Mouse (Mus musculus) 3134 (cell line): Measurements from ENCODE around the gene Foxn3.

ENCODE experiments used
- DNase-seq: peaks from one replicate; pipeline ENCODE4 v3.0.0-alpha.2; 2011; ENCODE audit warnings: low spot score; ENCODE audit not compliant: insufficient read length; ENCODE audit errors: extremely low read depth

Foxn3 gene

DNA sequence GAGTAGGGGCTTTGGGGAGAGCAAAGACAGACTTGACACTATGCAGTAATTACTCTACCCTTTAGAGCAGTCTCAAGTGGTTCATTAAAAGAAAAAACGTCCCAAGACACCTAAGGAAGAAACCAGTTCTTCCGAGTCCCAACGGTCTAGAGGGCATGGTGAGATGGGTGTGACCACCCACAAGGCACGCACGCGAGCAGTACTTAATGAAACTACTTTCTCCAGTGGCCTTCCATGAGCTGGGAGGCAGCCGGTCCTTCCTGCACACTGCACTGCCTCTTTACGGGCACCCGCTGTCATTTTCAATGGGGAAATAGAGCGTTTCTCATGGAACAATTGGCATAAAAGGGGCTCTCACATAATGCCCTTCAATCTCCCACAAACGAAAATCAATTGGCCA is 294.4 kb downstream of the Foxn3 start:
- no peak for DNase-seq

DNA sequence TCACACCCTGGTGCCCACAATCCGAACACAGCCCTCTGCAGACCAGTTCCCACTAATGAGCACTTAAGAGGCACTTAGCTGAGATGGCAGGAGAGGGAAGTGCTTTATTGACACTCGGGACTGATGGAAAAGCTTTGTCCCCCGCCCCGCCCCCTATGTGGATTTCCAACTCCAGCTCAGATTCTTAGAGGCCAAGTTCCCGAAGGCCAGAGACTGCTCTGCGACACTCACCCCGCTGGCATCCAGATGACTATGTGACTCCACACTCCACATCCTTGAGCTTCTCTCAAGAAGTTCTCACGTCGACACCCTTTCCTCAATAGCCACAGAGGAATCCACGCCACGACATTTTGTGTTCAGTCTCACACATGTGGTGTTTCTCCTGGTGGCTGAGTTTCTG is 295.6 kb downstream of the Foxn3 start:
- no peak for DNase-seq

DNA sequence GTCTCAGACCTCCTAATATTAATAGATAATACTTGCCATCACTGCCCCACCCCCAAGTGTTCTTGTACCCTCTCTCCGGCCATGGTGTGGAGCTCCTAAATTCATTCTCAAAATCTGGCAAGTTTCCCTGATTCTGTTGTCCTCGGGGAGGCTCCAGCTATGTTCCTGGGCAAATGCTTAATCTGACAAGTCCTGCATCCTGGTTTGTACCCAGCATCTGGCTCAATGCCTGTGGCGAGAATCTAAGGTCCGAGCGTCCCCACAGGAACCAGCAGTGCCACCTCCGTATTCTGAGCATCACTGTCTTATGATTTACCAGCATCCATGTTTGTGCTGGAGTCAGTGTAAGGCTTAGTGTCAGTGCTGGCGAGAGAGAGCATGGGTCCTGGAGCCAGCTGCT is 296.9 kb downstream of the Foxn3 start:
- DNase-seq, result no peak

DNA sequence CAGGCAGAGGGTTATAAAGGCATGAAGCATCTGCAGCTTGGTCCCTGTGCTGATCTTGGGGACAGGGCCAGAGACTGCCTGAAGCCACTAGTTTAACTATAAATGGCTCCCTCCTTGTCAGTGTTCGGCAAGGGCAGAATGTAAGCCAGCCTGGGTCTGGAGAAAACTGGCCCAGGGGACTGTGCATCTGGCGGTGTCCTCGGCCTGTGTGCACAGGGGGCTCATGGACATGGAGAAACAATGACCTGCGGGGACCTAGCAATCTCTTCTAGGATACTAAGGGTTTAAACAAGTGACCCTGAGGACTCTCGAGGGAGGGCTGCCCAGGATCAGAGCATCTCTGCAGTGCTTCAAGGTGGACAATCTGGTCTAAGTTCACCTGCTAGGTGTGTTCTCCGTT is 297.6 kb downstream of the Foxn3 start:
- no peak for DNase-seq

DNA sequence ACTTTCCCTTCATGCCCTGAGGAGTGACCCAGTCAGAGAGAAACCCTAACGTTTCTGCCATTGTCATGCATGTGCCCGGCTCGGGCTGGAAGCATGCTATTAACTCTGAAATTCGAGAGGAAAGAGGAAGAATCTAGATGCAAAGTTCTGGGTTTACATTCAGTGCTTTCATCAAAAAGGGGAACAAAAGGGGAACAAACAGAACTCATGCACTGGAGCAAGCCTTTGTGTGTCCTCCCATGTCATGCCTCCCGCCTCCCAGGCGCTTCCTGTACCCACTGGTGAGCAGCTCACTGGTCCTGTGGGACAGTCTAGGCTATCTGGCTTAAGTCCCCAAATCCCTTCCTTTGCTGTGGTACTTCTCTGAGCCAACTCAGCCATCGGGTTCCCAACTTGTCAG is 299.0 kb downstream of the Foxn3 start:
- no peak for DNase-seq

DNA sequence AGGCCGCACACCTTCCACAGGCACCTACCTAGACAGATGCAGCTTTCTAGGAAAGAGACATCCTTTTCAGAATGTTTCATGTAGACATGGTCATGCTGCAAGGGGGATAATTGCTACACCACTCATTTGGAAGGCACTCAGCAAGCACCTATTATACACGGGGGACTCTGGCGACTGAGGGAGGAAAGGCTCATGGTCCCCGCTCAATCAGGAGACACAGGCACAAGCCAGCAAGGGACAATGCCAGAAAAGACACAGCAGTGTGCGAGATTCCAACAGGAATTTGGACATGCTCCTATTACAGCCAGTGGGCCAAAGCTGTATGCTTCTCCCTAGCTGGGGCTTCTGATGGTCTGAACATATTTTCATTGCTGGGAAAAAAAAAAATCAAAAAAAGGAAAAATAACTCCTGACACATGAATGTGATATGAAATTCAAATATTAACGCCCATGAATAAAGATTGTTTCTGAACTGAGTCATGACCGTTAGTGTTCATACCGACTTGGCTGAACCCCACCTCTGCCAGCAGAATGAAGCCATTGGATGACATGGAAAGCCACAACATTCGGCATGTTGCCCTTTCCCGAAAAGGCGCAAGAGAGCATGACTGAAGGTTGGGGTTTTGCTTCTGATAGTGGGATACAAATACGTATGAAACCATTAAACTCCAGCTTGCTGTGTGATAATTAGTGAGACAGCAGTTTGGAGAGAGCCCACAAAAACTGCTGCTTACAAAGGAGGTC is 299.6 kb downstream of the Foxn3 start:
- no peak for DNase-seq

DNA sequence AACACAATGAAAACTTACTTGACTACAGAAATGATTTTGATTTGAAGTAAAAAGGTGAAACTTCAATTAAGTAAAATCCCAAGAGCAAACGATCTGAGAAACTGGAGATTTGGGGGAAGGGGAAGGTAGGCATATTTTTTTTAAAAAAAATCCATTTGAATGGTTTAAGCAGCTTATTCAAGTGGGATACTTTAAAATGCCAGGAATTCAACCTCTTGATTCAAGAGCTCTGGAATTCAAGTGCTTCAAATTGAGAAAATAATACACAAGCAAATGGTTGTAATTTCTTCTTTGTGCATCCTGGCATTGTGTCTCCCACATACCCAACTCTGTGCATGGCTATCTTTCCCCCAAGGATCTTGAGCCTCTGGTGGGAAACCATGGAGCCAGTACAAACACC is 300.5 kb downstream of the Foxn3 start:
- DNase-seq, result no peak

DNA sequence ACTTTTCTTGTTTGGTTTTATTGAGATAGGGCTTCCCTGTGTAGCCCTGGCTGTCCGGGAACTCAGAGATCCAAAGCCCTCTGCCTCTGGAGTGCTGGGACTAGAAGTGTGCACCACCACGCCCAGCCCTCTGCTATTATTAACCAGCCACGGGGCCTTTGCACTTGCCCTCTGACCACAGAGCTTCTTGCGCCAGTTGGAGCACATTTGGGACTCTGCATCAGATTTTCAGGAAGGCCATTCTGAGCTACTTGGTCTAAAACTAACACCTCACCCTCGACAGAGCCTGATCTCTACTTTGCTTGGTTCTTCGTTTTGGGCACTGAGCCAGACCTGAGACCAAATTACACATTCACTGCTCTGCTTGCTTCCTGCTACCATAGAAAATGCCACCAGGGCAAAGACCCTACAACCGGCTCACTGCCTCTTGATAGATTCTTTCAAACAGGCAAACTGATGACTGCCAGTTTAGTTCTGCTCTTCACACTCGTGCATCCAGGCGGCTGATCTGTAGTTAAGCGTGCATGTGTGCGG is 301.2 kb downstream of the Foxn3 start:
- no peak for DNase-seq

DNA sequence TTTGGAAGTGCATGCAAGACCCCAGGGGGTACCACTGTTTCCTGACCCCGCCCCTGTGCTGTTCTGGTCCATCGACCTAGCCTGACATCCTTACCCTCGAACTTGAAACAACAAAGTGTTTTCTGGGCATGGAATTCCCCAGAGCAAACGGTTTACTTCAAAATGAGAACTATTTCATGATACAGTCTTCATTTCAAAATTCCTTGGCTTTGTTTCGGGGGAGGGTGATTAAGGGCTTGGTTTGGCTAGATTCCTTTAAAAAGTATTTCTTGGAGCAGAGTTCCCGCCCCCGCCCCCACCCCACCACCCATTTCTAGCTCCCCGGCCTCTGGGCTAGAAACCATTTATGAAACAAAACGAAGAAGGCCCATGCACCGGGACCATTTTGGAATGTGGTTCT is 303.2 kb downstream of the Foxn3 start:
- no peak for DNase-seq

DNA sequence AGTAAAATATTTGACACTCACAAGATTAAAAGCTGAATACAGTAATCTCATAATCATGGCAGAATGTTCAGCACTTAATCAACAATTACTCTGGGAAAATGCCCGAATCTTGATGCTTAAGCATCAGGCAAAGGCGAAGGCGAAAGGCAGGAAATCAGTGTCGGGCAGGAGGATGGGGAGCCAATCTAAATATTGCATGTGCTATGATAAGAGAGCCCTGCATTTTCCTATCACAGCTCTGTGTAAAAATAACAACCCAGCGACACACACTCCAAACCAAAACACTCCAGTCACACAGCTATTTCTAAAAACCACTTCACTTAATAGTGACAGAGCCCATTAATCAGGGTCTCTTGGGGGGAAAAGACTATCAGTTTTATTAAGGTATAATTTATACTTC is 305.8 kb downstream of the Foxn3 start:
- no peak for DNase-seq

DNA sequence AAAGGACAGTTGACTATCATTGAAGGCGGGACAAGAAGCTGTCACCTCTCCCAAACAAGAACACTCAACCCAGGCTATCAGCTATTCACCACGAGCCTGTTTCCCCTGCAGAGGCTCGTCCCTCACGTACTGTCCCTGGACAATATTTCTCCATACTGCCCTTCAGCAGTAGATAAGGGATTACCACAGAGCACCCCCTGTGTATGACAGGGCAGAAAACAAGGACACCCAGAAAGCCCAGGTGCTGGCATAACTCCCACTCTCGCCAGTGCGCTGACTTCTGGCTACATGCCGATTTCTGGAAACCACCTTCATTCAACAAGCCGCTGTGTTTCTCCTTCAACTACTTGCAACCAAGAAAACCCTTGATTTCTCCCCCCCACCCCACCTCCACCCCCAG is 306.4 kb downstream of the Foxn3 start:
- DNase-seq, result no peak

DNA sequence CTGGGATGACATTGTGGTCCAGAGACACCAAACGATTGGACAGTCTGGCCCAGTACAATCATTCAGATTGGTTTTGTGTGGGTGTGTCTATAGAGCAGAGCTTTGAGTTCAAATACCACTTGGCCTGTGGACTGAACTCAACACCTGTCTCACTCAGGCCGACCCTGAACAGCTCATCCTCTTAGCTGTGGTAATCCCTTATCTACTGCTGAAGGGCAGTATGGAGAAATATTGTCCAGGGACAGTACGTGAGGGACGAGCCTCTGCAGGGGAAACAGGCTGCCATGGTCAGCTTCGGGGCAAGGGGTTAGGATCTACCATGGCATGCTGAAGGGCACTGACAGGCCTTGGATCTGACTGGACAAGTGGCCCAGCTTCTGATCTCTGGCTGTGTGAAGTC is 306.9 kb downstream of the Foxn3 start:
- DNase-seq, result no peak

DNA sequence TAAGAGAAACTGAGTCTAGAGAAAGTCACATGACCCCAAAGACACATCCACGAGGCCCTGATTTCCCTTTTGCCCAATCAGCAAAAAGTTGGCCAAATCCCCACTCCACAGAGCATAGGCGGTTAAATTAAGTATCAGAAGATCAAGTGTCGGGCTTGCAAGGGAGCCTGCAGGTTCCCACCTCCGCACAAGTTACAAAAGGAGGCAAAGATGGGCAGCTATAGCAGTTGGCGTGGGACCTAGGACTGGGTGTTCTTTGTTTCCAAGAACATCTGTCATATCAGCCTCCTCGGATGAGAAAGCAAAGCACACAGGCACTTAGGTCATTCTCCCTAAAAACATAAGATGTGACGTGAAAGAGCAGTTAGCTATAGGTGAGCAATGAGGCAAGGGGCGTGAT is 308.9 kb downstream of the Foxn3 start:
- no peak for DNase-seq

DNA sequence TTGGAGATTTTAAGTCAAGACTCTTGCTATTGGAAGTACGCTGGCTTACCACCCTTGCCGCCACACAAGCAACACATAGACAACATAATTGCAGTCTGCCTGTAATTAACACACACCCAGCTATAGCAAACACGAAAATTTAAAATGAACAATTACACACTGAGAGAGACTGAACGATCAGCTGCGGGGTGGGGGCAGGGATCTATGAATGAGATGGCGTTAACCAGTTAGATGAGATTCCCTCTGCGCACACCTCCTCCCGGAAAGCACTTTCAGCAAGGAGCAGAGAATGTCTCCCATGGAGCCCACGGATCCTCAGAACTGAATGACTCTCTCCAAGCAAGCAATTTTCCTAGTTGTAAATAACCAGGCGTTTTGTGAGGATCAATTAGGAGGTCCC is 309.8 kb downstream of the Foxn3 start:
- no peak for DNase-seq

DNA sequence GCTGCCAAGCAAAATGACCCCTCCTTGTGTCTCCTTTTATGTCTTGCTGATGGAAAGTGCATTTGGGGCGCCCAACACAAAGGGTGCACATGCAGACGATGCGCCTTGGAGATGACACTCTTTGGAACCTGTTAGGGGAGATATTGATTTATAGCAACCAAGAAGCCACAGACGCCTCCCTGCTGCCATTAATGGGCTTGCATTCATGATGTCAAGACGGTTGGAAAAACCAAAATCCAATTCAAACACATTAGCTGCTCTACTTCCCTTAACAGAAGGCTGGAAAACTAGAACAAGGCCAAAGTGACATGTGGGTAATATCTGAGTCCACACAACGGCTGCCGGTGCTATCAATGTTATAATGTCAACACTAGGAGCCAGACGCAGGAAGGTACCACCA is 314.8 kb downstream of the Foxn3 start:
- DNase-seq, result no peak

DNA sequence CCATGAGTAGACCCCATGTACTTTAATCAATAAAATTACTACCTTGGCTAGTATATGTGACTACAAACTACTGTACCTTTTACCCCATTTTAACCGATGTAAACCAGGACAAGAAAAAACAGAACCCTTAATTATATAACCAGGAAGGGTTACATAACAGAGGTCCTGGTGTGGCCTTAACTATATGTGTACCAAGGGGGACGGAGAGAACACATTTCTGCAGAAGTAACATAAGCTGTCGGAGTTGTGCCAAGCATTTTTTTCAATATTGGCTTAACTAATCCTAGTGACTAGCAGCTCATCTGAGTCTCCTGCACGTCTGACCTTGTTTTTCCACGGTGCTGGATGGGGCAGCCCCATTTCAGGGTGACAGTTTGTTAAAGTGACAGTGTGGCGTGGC is 315.4 kb downstream of the Foxn3 start:
- no peak for DNase-seq

DNA sequence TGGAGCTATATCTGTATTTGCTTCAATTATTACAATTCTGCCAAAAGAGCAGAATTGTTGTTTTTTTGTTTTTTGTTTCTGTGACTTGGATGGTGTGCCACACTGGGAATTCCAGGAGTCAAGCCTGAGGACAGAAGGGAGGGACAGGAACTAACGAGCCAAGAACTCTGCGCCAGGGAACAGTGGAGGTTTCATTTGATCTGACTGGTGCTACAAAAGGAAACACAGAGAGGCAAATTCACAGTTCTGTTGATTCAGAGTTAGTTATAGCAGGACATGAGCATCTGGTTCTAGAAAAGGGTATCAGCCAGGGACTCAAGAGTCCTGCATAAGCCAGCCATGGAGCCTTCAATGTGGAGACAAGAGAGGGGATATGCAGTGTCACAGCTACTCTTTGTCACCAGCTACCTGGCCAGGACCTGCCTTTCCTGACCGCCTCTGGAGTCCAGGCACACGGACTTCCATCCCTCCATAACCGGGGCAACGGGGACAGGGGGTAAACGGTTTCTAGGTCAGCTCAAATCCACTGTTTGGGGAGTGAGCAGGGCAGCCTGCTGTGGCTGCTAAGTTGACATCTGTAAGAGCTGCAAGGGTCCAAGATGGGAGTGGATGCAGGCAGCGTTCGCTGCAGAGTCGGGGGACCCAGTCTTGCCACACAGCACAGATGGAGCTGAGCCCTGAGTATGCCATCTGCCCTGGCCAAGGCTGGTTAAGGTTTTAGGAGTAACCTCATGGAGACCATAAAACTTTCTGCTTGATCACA is 316.2 kb downstream of the Foxn3 start:
- no peak for DNase-seq

DNA sequence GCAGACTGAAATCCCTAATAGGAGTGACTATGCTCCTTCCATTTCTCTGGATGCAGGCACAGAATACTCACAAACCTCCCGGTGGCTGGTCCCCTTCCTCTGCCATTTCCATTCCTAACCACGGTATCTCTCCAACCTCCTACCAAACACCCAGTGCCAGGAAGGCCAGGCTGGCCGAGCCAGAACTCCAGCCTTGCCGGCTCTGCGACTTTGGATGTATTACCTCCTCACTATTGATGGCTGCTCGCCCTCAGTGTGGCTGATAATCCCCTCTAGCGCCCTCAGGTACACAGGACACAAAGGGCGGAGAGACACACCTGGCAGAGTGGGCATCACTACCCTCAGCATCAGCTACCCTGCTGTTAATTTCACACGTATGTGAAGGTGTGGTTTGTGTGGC is 318.7 kb downstream of the Foxn3 start:
- DNase-seq, result no peak

DNA sequence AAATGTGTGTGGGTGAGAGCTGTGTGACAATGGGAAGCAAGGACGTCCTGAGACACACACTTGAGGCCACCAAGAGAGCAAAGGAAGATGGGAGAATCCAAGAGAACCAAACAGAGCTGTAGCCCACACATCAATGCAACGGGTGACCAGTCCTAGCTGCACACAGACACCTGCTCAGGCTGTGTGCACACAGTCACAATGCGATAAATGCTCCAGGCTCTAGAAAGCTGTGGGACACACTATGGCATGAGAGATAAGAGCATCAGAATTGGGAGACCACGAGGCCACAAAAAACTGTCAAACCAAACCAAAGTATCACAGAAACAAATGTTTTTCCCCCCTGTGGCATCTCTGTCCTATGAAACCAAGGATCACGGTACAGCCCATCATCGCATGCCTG is 319.1 kb downstream of the Foxn3 start:
- DNase-seq, result no peak

DNA sequence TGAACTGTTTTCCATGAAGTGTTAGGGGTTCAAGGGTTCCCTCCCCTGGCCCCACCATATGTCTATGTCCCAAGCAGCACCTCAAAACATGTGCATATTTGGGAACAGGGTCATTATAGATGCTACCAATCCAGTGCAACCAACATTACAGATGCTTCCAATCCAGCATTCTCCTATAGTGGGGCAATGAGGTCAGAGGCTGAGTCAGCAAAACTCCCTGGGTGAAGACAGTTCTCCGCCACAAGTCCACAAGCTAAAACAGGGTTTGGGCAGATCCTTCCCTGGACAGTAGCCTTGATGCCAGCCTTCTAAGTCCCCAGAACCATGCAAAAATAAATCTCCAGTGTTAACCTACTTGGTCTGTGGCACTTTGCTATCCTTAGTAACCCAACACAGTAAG is 320.1 kb downstream of the Foxn3 start:
- DNase-seq, result no peak

DNA sequence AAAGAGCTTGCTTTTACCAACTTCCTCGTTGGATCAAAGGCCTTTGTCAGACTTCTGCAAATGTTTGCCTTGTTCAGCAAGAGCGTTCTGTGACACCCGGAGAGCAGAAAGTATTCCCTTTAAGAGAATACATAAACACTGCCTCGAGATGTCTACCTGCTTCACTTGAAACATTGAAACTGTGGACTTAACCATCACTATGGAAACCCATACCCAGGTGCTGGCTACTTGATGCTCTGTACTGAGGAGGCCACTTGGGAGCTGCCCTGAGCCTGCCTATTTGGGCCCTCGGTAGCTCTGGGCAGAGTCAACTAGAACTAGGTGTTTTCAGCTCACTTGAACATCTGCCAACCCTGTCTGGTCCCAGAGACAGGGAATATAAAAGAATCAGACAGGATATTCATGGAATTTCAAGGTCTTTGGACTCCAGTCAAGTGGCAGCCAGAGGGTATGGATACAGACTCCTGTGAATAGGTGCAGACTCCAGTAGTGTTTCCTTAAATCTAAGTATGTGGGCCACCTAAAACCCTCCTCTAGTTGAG is 323.1 kb downstream of the Foxn3 start:
- no peak for DNase-seq

DNA sequence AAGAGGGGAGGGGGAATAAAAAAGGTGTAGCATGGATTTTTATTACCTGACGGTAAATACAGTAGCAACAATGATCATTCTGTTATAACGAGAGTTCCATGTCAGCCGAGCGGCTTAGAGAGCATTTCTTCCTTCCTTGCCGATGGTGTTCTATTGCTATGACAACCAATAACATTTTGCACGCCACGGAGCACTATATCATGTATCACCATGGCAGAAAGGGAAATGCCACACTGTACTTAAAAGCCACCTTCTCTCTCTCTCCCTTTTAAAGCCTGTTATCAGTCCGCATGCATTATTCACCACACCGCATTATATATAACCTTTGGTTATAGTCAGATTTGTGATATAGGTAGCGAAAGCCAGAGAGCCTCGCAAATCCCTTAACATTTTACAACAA is 323.6 kb downstream of the Foxn3 start:
- no peak for DNase-seq
